In the genomic region with DNA sequence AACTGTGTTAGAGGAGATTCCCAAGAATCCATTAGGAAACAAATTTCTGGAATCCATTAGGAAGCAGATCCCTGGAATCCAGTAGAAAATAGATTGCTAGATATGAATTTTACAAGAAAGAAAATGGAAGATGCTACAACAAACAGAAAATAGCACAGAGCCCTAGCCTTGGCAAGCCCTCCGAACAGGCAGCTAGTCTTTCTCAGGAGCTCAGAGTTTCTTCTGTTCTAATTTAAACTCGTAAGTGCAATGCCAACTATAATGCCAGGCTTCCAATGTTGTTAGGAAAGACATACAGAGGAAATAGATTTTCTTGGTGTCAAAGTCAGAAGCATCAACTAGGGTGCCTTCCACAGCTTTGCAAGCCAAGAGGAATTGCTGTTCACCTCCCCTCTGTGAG, we compare ENCODE assay signal across 28 mouse cellular contexts. TPM values are rescaled to one million over a fixed set of nuclear protein-coding genes. Genes with fewer than 3 reads are reported as not detected.
DNase-seq lines count a peak whose midpoint lies in the region; ATAC-seq and TF ChIP-seq lines count a peak whose summit lies in the region.
"Had no signal": no experiment of that assay in that cellular context is flagged by ENCODE, and none has a peak within 500 bp of the region (broad histone marks: within the 10 kb centered on the region; RNA-seq: fewer than 3 reads in every experiment).

No protein-coding gene starts in this region.

- no peak for DNase-seq in frontal cortex, postnatal 25 days (ENCODE audit: low spot score in 2 of 2)
- DNase-seq in left cerebral cortex, postnatal 14 days (ENCODE audit: low spot score in 2 of 2) = peak; percentile 5 to 43
- no peak for DNase-seq in left cerebral cortex, adult 2 months (ENCODE audit: extremely low spot score in 1 of 2, low spot score in 2 of 2)
- peak; percentile 44 for DNase-seq in brain, adult 2 months (ENCODE audit: low read depth, low spot score)
- peak; percentile 16 for DNase-seq in brain, embryonic 18.5 days (ENCODE audit: low read depth, low spot score)
- DNase-seq in kidney, postnatal 36 days = no peak
- no peak for DNase-seq in MN1 (ENCODE audit: low spot score)
- DNase-seq: adrenal gland, adult 8-10 months; adrenal gland, postnatal 25 days; cerebellum, adult 11-12 months; cerebellum, adult 8-10 months; gastrocnemius, postnatal 10 days; gastrocnemius, postnatal 36 days; heart, adult 2 months; heart, postnatal 14 days; heart, postnatal 4 days had no signal

- ATAC-seq in frontal cortex, adult (ENCODE audit: low TSS enrichment) = peak; percentile 95
- ATAC-seq: activated CD4-positive, CD25-positive, alpha-beta regulatory T cell, adult 4 months; CD4-positive, CD25-positive, alpha-beta regulatory T cell, adult 4 months; forebrain, embryonic 14.5 days; inflammation-experienced regulatory T-cells, adult 6 months had no signal

- H3K27ac ChIP-seq in left cerebral cortex, adult 2 months = no peak overlapping the region
- H3K27ac ChIP-seq: forebrain, embryonic 10.5 days; heart, adult 2 months; heart, embryonic 10.5 days; heart, embryonic 13.5 days; hindbrain, embryonic 14.5 days; hindbrain, postnatal 0 days had no signal

- H3K4me3 ChIP-seq in left cerebral cortex, adult 2 months = no peak overlapping the region
- H3K4me3 ChIP-seq: forebrain, embryonic 10.5 days; heart, adult 2 months; heart, embryonic 10.5 days; heart, embryonic 13.5 days had no signal

- TF ChIP-seq CTCF in left cerebral cortex, adult 2 months (IDR thresholded peaks at IDR 0.05) = no peak

- intact Hi-C loops in left cerebral cortex, postnatal 14 days (cut with DNase I) = no loop called here
- intact Hi-C loops in left cerebral cortex, adult 2 months (cut with DNase I) = no loop called here

RNA-seq across cellular contexts. Expression of gene Sntg2, which starts 27.4 kb away (rescaled TPM):
- total RNA-seq in left cerebral cortex, postnatal 14 days (2021) = 1 to 10 TPM; 5.0 to 6.0 TPM
- 1 to 10 TPM; 7.9 to 8.4 TPM for total RNA-seq in left cerebral cortex, adult 2 months (2021)
- total RNA-seq: granulocyte monocyte progenitor cell, adult 5-6 weeks; MEL had no signal

Comparison
In these comparisons a context has a peak if more than half of its experiments do, and no peak if none do; other contexts are left out.
1. DNase-seq: peak in left cerebral cortex, postnatal 14 days (2 of 2), brain, adult 2 months (single experiment) and brain, embryonic 18.5 days (single experiment); none in frontal cortex, postnatal 25 days (0 of 2), left cerebral cortex, adult 2 months (0 of 2), kidney, postnatal 36 days (0 of 2) and MN1 (single experiment).